Mouse (Mus musculus) forebrain, postnatal 0 days (tissue): Measurements from ENCODE around the gene Cog5. TPM values are rescaled to one million over a fixed set of nuclear protein-coding genes. Genes with fewer than 3 reads are reported as not detected.

ENCODE experiments used
- ATAC-seq: fragments of 200-750 bp; cut with Nextera tagmentation; 2 replicates; pipeline ENCODE4 v1.8.0; 2017; ENCODE audit warnings: mild to moderate bottlenecking, moderate library complexity
- DNase-seq: peaks from one replicate; pipeline ENCODE4 v3.0.0-alpha.2; 2015
- H3K27ac ChIP-seq: fragments of 300-500 bp; sonication (generic); 2 replicates; pipeline ENCODE4 v1.5.1; 2014; ENCODE audit warnings: low read depth, mild to moderate bottlenecking, antibody characterized with exemption, low read length, moderate library complexity, mixed read lengths
- H3K27me3 ChIP-seq: fragments of 300-500 bp; sonication (generic); 2 replicates; pipeline ENCODE4 v1.6.1; 2014; ENCODE audit warnings: mild to moderate bottlenecking, low read length, mixed read lengths; ENCODE audit not compliant: insufficient read depth
- H3K36me3 ChIP-seq: fragments of 300-500 bp; sonication (generic); 2 replicates; pipeline ENCODE4 v1.6.1; 2014; ENCODE audit warnings: mild to moderate bottlenecking, moderate library complexity; ENCODE audit not compliant: insufficient read depth
- H3K4me1 ChIP-seq: fragments of 300-500 bp; sonication (generic); 2 replicates; pipeline ENCODE4 v1.6.1; 2014; ENCODE audit warnings: antibody characterized with exemption; ENCODE audit not compliant: insufficient read depth
- H3K4me2 ChIP-seq: fragments of 300-500 bp; sonication (generic); 2 replicates; pipeline ENCODE4 v1.6.1; 2014; ENCODE audit warnings: low read depth, mild to moderate bottlenecking, moderate library complexity
- H3K4me3 ChIP-seq: fragments of 300-500 bp; sonication (generic); 2 replicates; pipeline ENCODE4 v1.5.1; 2014; ENCODE audit warnings: low read depth, low read length, mixed read lengths
- H3K9ac ChIP-seq: fragments of 300-500 bp; sonication (generic); 2 replicates; pipeline ENCODE4 v1.6.1; 2014; ENCODE audit warnings: mild to moderate bottlenecking
- H3K9me3 ChIP-seq: fragments of 300-500 bp; sonication (generic); 2 replicates; pipeline ENCODE4 v1.6.1; 2016; ENCODE audit warnings: low read length
- CTCF ChIP-seq: sonication (generic); IDR thresholded peaks from 2 replicates; pipeline ENCODE4 v1.5.1; 2016; ENCODE audit warnings: antibody characterized with exemption, control low read depth, low read depth
- WGBS: fragments of 180-500 bp; shearing (Covaris S2); extraction: QIAGEN DNeasy Blood & Tissue Kit; methylation state at CpG from one replicate; pipeline ENCODE4 v1.1.7; 2014; 5-methylcytosine and 5-hydroxymethylcytosine counted together
- polyA plus RNA-seq: library from polyadenylated mRNA; unstranded; fragments of >200 nt; fragmentation: Nextera tagmentation; extraction: Ambion mirVana; gene quantifications from 2 replicates; pipeline ENCODE4 v1.2.1, GENCODE M21; 2015
- total RNA-seq: library from RNA; depleted of rRNA; stranded (reverse); fragments of >200 nt; gene quantifications from 2 replicates; pipeline ENCODE4 v1.2.3, GENCODE M21; 2014

The Cog5 gene
- total and polyA plus RNA-seq, 2 experiments from 2014 or later = 17.3 to 47.7 TPM

DNA sequence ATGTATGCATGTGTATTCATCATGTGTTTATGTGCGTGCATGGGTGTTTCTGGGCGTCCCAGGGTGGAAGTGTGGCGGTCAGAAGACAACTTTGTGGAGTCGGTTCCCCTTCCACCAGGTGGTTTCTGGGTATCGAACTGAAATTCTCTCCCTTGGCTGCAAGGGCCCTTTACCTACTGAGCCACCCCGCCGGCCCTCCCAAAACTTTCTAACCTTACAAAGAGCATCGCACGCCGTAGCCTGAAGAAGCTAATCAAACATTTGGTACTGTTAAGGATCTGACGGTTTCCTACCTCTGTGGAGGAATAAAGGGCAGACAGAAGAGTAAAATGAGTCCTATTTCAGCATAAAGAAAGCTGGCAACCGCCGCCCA lies 20.7 kb upstream of the Cog5 start:
- ATAC-seq (peak; percentile 53), DNase-seq (peak; percentile 67)
- Histone ChIP-seq H3K9ac (peak overlapping the region; percentile 75), H3K4me1 (no peaks in the 10 kb centered on the region), H3K4me3 (peak overlapping the region; percentile 65), H3K27me3 (no peaks in the 10 kb centered on the region), H3K9me3 (no peaks in the 10 kb centered on the region), H3K27ac (0 out of 2 replicates have a peak overlapping the region, but pooled peaks have one; percentile 69), H3K4me2 (peak overlapping the region; percentile 78), H3K36me3 (no peaks in the 10 kb centered on the region)
- WGBS = 7% methylated on average over 13 of the region's 13 CpGs
- no peak for TF ChIP-seq CTCF

DNA sequence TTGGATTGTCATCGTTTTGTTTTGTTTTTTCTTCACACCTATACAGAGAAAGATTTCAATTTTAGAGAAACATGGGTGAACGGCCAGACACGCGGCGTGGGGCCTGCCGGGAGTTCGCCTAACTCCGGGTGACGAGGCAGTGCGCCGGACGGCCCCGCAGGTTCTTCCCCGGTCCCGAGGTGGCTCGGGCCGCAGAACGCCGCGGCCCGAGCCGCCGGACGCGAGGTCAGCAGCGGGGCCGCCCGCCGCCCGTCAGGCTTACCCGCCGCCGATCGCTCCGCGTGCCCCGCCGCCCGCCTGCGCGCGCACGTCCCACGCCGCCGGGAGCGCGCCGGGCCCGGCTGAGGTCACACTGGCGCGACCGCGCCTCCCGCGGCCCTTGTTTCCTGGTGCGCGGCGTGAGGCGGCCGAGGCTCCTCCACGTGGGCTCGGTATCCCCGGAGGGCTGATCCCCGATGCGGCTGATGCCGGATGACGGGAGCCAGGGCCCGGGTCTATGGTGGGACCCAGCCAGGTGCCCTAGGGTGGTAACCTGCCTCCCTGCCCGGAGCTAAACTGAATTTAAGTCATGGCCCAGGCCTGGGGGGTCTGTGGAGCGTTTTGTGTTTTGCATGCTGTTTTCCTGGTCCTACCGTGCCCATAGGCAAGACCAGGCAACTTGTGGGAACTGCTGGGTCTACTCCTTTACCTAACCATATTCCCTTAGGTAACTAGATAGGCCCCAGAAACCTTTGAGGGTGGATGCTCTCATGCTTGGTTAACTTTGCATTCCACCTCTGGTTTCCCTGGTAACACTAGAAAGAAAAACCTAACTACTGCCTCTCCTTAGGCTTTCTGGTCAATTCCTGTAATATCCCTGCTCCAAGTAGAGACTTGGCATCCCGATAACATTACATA lies 20.1 kb upstream of the Cog5 start, which contains the start of gene Bcap29:
Bcap29 (minus strand) TSS at position 316 of the 897 bp plus-strand sequence.
- H3K27me3 ChIP-seq = no peaks in the 10 kb centered on the region
- peak; percentile 89 for ATAC-seq

GRCm38 (mm10) chr12:31635240-31635607 lies 19.4 kb upstream of the Cog5 start:
- ATAC-seq = no peak; the same call in 1 of the 2 replicates
- Histone ChIP-seq H3K27ac (no peak overlapping the region), H3K4me3 (no peak overlapping the region), H3K9ac (no peak overlapping the region), H3K9me3 (no peaks in the 10 kb centered on the region), H3K4me2 (peak overlapping the region; percentile 78), H3K27me3 (no peaks in the 10 kb centered on the region), H3K36me3 (no peaks in the 10 kb centered on the region), H3K4me1 (no peaks in the 10 kb centered on the region)
- TF ChIP-seq CTCF = no peak
- 79% methylated on average over 3 of the region's 3 CpGs for WGBS
- DNase-seq = no peak

More for the DNA sequence above, 20.1 kb upstream of the Cog5 start, which contains the start of gene Bcap29:
- Histone ChIP-seq H3K4me1 (no peaks in the 10 kb centered on the region), H3K36me3 (no peaks in the 10 kb centered on the region), H3K9me3 (no peaks in the 10 kb centered on the region), H3K27ac (peak within 1 kb of the TSS; percentile 69), H3K4me3 (peak within 1 kb of the TSS; percentile 65), H3K4me2 (peak within 1 kb of the TSS; percentile 78), H3K9ac (peak within 1 kb of the TSS; percentile 75)
- WGBS = 2% methylated on average over 66 of the region's 73 CpGs
- TF ChIP-seq CTCF = no peak
- peak; percentile 83 for DNase-seq

DNA sequence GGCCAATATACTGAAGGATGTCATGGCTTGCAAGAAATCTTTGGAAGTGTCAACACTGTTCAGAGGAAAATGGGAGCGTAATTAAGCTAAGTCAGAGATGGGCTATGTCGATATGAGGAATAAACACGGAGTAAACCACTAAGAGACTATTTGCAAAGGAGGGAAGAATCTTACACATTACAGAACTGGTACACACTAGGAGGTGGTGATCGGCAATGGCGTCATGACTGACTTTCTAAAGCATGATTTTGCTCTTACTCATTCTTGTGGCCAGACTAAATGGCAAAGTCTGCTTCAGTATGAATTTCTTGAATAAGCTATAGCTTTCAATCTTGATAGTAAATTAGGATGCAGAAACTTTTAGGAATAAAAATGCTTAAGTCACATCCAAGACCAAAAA lies 1.1 kb upstream of the Cog5 start:
- 82% methylated on average over 5 of the region's 5 CpGs for WGBS
- Histone ChIP-seq H3K27me3 (no peaks in the 10 kb centered on the region), H3K36me3 (no peaks in the 10 kb centered on the region), H3K9me3 (no peaks in the 10 kb centered on the region), H3K4me1 (no peaks in the 10 kb centered on the region), H3K4me3 (no peak overlapping the region), H3K27ac (no peak overlapping the region), H3K4me2 (no peak overlapping the region), H3K9ac (no peak overlapping the region)
- no peak for DNase-seq
- no peak for TF ChIP-seq CTCF
- ATAC-seq = no peak

DNA sequence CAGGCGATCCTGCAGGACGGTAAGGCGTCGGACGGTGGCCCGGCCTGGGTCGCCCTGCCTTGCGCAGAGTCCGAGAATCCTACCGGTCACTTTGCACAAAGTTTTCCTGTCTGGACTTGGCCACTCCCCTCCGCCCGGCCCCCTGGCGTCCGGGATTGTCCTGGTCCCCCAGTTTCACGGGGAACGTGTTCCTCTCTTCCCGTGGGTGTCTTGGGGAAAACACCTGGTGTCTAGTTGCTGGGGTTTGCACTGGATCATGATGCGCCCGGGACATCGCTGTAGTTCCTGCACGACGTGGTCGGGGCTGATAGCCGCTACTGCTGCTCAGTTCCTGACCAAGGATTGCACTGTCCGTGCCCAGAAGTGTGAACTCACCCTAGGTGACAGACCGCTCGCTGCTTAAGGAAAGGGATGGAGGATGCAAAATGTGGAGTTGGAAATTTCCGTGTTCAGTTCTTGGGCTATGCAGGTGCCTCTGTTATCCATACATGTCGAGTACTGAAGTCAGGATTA lies 352 bp downstream of the Cog5 start:
- Histone ChIP-seq H3K4me1 (no peaks in the 10 kb centered on the region), H3K27ac (peak overlapping the region; percentile 80), H3K4me2 (peak overlapping the region; percentile 61), H3K4me3 (peak overlapping the region; percentile 87), H3K9ac (peak overlapping the region; percentile 62), H3K27me3 (no peaks in the 10 kb centered on the region), H3K9me3 (no peaks in the 10 kb centered on the region), H3K36me3 (no peaks in the 10 kb centered on the region)
- DNase-seq (no peak), ATAC-seq (peak; percentile 55)
- peak; percentile 64 for TF ChIP-seq CTCF
- WGBS = under 1% methylated on average over 29 of the region's 29 CpGs

- no peaks in the 10 kb centered on the region for H3K36me3 ChIP-seq
- WGBS = 99% methylated on average over 2 of the region's 2 CpGs
- no peak overlapping the region for H3K4me3 ChIP-seq
- DNase-seq = no peak
- no peak overlapping the region for H3K27ac ChIP-seq
- no peaks in the 10 kb centered on the region for H3K4me1 ChIP-seq
- H3K4me2 ChIP-seq = no peak overlapping the region
- H3K27me3 ChIP-seq = no peaks in the 10 kb centered on the region
- no peak overlapping the region for H3K9ac ChIP-seq
- no peaks in the 10 kb centered on the region for H3K9me3 ChIP-seq
- ATAC-seq = no peak
- TF ChIP-seq CTCF = no peak
Observed at GRCm38 (mm10) chr12:31656841-31657240, 2.2 kb downstream of the Cog5 start.

GRCm38 (mm10) chr12:31665999-31666398 lies 11.3 kb downstream of the Cog5 start:
- Histone ChIP-seq H3K36me3 (peaks cover 34% of the 10 kb centered on the region; the same call in 1 of the 2 replicates), H3K4me1 (no peaks in the 10 kb centered on the region), H3K9me3 (no peaks in the 10 kb centered on the region), H3K9ac (no peak overlapping the region), H3K27ac (no peak overlapping the region), H3K4me2 (no peak overlapping the region), H3K27me3 (no peaks in the 10 kb centered on the region), H3K4me3 (no peak overlapping the region)
- ATAC-seq (no peak), DNase-seq (no peak)
- 71% methylated on average over 6 of the region's 6 CpGs for WGBS
- no peak for TF ChIP-seq CTCF
